Mouse (Mus musculus): ENCODE results near the gene Nfib. TPM values are rescaled to one million over a fixed set of nuclear protein-coding genes. Genes with fewer than 3 reads are reported as not detected.
A peak's percentile ranks its signal among the peaks of the same experiment; 100 is the strongest.

The Nfib gene
- polyA plus RNA-seq, 1 experiment from 2014 or later = 86.0 TPM

- Histone ChIP-seq H3K36me3 (ENCODE audit: control insufficient read depth, insufficient read depth, low read length) (peaks cover 20% of the 10 kb centered on the region), H3K4me1 (ENCODE audit: control insufficient read depth, insufficient read depth, low read length) (peaks cover 30% of the 10 kb centered on the region), H3K27me3 (replicated peaks; ENCODE audit: control insufficient read depth, insufficient read depth, low read length) (no peaks in the 10 kb centered on the region), H3K9ac (ENCODE audit: low read depth, low read length) (no peak overlapping the region), H3K27ac (replicated peaks; ENCODE audit: low read depth, low read length) (peak overlapping the region; percentile 36; the same call in 1 of the 2 replicates), H3K4me3 (ENCODE audit: low read depth, low read length) (no peak overlapping the region), H3K9me3 (ENCODE audit: control insufficient read depth, low read length) (no peaks in the 10 kb centered on the region), H3K4me2 (ENCODE audit: low read depth, low read length) (no peak overlapping the region)
- 62% methylated on average over 4 of the region's 4 CpGs for WGBS
- no peak for DNase-seq (ENCODE audit: low spot score)
- ATAC-seq (ENCODE audit: low read depth) = no peak
Measured at GRCm38 (mm10) chr4:82291174-82291847, 414.2 kb downstream of the Nfib start.

GRCm38 (mm10) chr4:82290623-82291022, 414.9 kb downstream of the Nfib start:
- Histone ChIP-seq H3K27ac (replicated peaks; ENCODE audit: low read depth, low read length) (peak overlapping the region; percentile 76), H3K4me2 (ENCODE audit: low read depth, low read length) (no peak overlapping the region), H3K4me1 (ENCODE audit: control insufficient read depth, insufficient read depth, low read length) (peaks cover 30% of the 10 kb centered on the region), H3K9me3 (ENCODE audit: control insufficient read depth, low read length) (no peaks in the 10 kb centered on the region), H3K4me3 (ENCODE audit: low read depth, low read length) (no peak overlapping the region), H3K36me3 (ENCODE audit: control insufficient read depth, insufficient read depth, low read length) (peaks cover 22% of the 10 kb centered on the region), H3K9ac (ENCODE audit: low read depth, low read length) (no peak overlapping the region; the same call in 1 of the 2 replicates), H3K27me3 (replicated peaks; ENCODE audit: control insufficient read depth, insufficient read depth, low read length) (no peaks in the 10 kb centered on the region)
- WGBS = 60% methylated on average over 9 of the region's 9 CpGs
- DNase-seq (ENCODE audit: low spot score) (no peak), ATAC-seq (ENCODE audit: low read depth) (no peak)

DNA sequence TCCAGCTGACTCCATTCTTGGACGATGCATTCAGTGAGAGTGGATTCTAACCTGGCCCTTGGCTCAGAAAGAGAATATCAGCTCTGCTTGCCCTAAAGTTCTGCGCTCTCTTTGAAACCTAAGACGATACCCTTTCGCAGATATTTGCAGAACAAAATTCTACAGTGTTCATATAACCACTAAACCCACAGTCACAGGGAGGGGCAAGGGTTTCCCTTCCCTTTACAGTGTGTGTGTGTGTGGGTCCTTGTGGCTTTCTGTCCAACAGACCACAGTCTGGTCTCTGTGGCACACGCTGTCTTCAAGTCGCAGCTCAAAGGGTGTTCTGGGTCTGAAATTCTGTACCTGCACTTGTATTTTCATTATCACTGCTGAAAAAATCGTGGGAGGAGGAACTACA, 416.0 kb downstream of the Nfib start:
- no peaks in the 10 kb centered on the region for H3K9me3 ChIP-seq (ENCODE audit: control insufficient read depth, low read length)
- peak; percentile 75 for DNase-seq (ENCODE audit: low spot score)
- peak overlapping the region; percentile 76 for H3K27ac ChIP-seq (replicated peaks; ENCODE audit: low read depth, low read length)
- no peaks in the 10 kb centered on the region for H3K27me3 ChIP-seq (replicated peaks; ENCODE audit: control insufficient read depth, insufficient read depth, low read length)
- no peak overlapping the region for H3K4me3 ChIP-seq (ENCODE audit: low read depth, low read length)
- 34% methylated on average over 7 of the region's 7 CpGs for WGBS
- H3K4me1 ChIP-seq (ENCODE audit: control insufficient read depth, insufficient read depth, low read length) = peaks cover 30% of the 10 kb centered on the region
- H3K36me3 ChIP-seq (ENCODE audit: control insufficient read depth, insufficient read depth, low read length) = peaks cover 21% of the 10 kb centered on the region
- H3K9ac ChIP-seq (ENCODE audit: low read depth, low read length) = 0 out of 2 replicates have a peak overlapping the region, but pooled peaks have one; percentile 7
- H3K4me2 ChIP-seq (ENCODE audit: low read depth, low read length) = peak overlapping the region; percentile 11; the same call in 1 of the 2 replicates
- peak; percentile 67 for ATAC-seq (ENCODE audit: low read depth)

DNA sequence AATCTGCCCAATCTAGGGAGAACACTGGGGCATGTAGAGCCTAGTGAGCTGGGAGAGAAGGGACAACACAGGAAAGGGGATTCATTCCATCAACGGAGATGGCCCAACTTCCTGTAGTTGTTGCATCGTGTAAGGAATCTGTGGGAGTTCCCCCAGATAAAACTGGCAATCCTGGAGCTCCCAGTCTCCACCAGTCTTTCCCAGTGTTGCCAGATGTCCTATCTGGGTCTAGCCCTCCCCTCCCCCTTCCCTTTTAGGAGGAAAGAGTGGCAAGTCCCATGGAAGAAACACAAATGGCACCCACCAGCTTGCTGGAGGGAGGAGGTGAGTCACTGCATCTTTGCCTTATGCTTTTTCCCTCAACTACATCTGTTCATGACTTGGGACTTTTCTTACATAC, 417.4 kb downstream of the Nfib start:
- H3K9ac ChIP-seq (ENCODE audit: low read depth, low read length) = no peak overlapping the region
- no peaks in the 10 kb centered on the region for H3K9me3 ChIP-seq (ENCODE audit: control insufficient read depth, low read length)
- H3K36me3 ChIP-seq (ENCODE audit: control insufficient read depth, insufficient read depth, low read length) = peaks cover 19% of the 10 kb centered on the region
- no peak overlapping the region for H3K4me3 ChIP-seq (ENCODE audit: low read depth, low read length)
- 75% methylated on average over 2 of the region's 2 CpGs for WGBS
- DNase-seq (ENCODE audit: low spot score) = no peak
- ATAC-seq (ENCODE audit: low read depth) = no peak
- H3K27ac ChIP-seq (replicated peaks; ENCODE audit: low read depth, low read length) = no peak overlapping the region
- no peak overlapping the region for H3K4me2 ChIP-seq (ENCODE audit: low read depth, low read length)
- H3K4me1 ChIP-seq (ENCODE audit: control insufficient read depth, insufficient read depth, low read length) = peaks cover 30% of the 10 kb centered on the region
- no peaks in the 10 kb centered on the region for H3K27me3 ChIP-seq (replicated peaks; ENCODE audit: control insufficient read depth, insufficient read depth, low read length)

DNA sequence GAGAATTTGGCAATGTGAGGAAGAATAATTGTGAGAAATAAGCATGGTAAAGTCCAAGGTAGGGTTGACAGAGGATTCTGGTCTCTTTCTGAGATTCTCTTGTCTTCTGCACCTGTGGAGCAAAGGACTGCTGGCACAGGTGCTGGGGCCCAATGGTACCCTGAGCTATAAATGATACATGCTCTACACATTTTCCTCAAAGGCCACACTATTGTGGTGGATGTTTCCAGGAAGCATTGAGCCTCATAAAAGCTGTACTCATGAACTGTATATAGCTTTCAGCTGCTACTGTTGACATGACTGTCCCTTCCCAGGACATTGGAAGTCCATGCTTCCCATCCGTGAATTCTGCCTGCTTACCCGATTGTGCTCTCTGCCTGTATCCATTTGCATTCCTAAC, 418.1 kb downstream of the Nfib start:
- peaks cover 27% of the 10 kb centered on the region for H3K4me1 ChIP-seq (ENCODE audit: control insufficient read depth, insufficient read depth, low read length)
- WGBS = 85% methylated on average over 2 of the region's 2 CpGs
- DNase-seq (ENCODE audit: low spot score) (no peak), ATAC-seq (ENCODE audit: low read depth) (no peak)
- H3K27ac ChIP-seq (replicated peaks; ENCODE audit: low read depth, low read length) = no peak overlapping the region
- H3K4me3 ChIP-seq (ENCODE audit: low read depth, low read length) = no peak overlapping the region
- H3K9ac ChIP-seq (ENCODE audit: low read depth, low read length) = no peak overlapping the region
- no peak overlapping the region for H3K4me2 ChIP-seq (ENCODE audit: low read depth, low read length)
- no peaks in the 10 kb centered on the region for H3K9me3 ChIP-seq (ENCODE audit: control insufficient read depth, low read length)
- H3K27me3 ChIP-seq (replicated peaks; ENCODE audit: control insufficient read depth, insufficient read depth, low read length) = no peaks in the 10 kb centered on the region
- H3K36me3 ChIP-seq (ENCODE audit: control insufficient read depth, insufficient read depth, low read length) = peaks cover 13% of the 10 kb centered on the region; the same call in 1 of the 2 replicates

DNA sequence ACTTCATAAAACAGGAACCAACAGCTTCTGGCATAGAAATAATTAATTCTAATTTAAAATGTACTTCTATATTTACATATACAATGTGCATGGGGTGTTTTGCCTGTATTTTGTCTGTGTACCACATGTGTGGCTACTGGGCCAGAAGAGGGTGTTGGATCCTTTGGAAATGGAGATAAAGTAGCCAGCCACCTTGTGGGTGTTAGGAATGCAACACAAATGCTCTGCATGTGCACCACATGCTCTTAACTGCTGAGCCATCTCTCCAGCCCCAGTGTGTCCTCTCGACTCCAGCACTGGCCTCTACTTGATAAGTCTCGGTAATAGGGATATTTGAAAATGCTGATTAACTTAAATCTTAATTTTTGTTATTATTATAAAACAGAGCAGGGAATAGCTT, 418.6 kb downstream of the Nfib start:
- H3K27ac ChIP-seq (replicated peaks; ENCODE audit: low read depth, low read length) = no peak overlapping the region
- WGBS = 85% methylated on average over 2 of the region's 2 CpGs
- H3K4me2 ChIP-seq (ENCODE audit: low read depth, low read length) = no peak overlapping the region
- H3K36me3 ChIP-seq (ENCODE audit: control insufficient read depth, insufficient read depth, low read length) = peaks cover 13% of the 10 kb centered on the region; the same call in 1 of the 2 replicates
- no peaks in the 10 kb centered on the region for H3K27me3 ChIP-seq (replicated peaks; ENCODE audit: control insufficient read depth, insufficient read depth, low read length)
- H3K9ac ChIP-seq (ENCODE audit: low read depth, low read length) = no peak overlapping the region
- no peak for DNase-seq (ENCODE audit: low spot score)
- no peak for ATAC-seq (ENCODE audit: low read depth)
- no peak overlapping the region for H3K4me3 ChIP-seq (ENCODE audit: low read depth, low read length)
- peaks cover 24% of the 10 kb centered on the region for H3K4me1 ChIP-seq (ENCODE audit: control insufficient read depth, insufficient read depth, low read length)
- no peaks in the 10 kb centered on the region for H3K9me3 ChIP-seq (ENCODE audit: control insufficient read depth, low read length)

DNA sequence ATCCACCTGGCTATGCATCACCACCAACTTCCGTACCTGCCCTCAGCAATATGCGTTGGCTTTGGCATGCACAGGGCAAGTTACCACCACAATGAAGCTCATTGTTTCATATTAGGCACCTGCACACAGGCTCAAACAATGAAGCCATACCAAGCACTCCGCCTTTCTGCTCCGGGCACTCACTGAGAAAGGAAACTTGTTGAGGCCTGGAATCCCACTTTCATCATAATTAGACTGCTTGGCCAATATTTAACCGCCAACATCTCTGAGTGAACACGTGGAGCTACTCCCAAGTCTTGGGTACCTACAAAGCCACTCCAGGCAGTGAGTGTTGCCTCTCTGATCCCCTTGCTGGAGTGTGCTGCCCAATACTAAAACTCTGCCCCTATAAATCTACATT, 422.0 kb downstream of the Nfib start:
- 0 out of 2 replicates have a peak, but pooled peaks cover 8% of the 10 kb centered on the region for H3K36me3 ChIP-seq (ENCODE audit: control insufficient read depth, insufficient read depth, low read length)
- no peak overlapping the region for H3K4me3 ChIP-seq (ENCODE audit: low read depth, low read length)
- peak; percentile 38; the same call in 1 of the 2 replicates for ATAC-seq (ENCODE audit: low read depth)
- no peak overlapping the region for H3K9ac ChIP-seq (ENCODE audit: low read depth, low read length)
- no peak overlapping the region for H3K4me2 ChIP-seq (ENCODE audit: low read depth, low read length)
- no peak overlapping the region for H3K27ac ChIP-seq (replicated peaks; ENCODE audit: low read depth, low read length)
- no peaks in the 10 kb centered on the region for H3K4me1 ChIP-seq (ENCODE audit: control insufficient read depth, insufficient read depth, low read length)
- 70% methylated on average over 6 of the region's 6 CpGs for WGBS
- no peaks in the 10 kb centered on the region for H3K9me3 ChIP-seq (ENCODE audit: control insufficient read depth, low read length)
- DNase-seq (ENCODE audit: low spot score) = peak; percentile 58
- H3K27me3 ChIP-seq (replicated peaks; ENCODE audit: control insufficient read depth, insufficient read depth, low read length) = no peaks in the 10 kb centered on the region

DNA sequence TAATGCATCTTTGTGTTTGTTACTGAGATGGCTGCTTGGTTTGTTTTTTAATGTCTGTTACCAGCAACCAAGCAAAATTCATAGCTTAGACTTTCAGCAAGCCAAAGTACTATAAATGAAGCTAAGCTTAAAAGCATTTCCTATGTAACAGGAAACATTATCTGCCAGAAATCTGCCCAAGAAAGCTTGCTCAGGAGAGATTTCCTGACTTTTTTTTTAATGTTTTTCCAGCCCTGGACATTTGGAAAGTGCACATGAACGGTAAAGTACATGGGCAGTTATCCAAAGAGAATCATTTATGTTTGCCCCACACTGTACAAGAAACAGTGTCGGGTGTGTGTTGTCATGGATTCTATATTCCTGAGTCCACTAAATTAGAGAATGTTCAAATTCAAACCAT, 429.6 kb downstream of the Nfib start:
- no peaks in the 10 kb centered on the region for H3K27me3 ChIP-seq (replicated peaks; ENCODE audit: control insufficient read depth, insufficient read depth, low read length)
- peak overlapping the region; percentile 50 for H3K27ac ChIP-seq (replicated peaks; ENCODE audit: low read depth, low read length)
- no peak overlapping the region for H3K9ac ChIP-seq (ENCODE audit: low read depth, low read length)
- WGBS = 34% methylated on average over 2 of the region's 2 CpGs
- H3K9me3 ChIP-seq (ENCODE audit: control insufficient read depth, low read length) = no peaks in the 10 kb centered on the region
- ATAC-seq (ENCODE audit: low read depth) = no peak
- peak; percentile 76 for DNase-seq (ENCODE audit: low spot score)
- peaks cover 26% of the 10 kb centered on the region for H3K4me1 ChIP-seq (ENCODE audit: control insufficient read depth, insufficient read depth, low read length)
- H3K4me3 ChIP-seq (ENCODE audit: low read depth, low read length) = no peak overlapping the region
- no peaks in the 10 kb centered on the region for H3K36me3 ChIP-seq (ENCODE audit: control insufficient read depth, insufficient read depth, low read length)
- no peak overlapping the region for H3K4me2 ChIP-seq (ENCODE audit: low read depth, low read length)

Measured in embryonic facial prominence, embryonic 14.5 days (tissue).